9 mouse cellular contexts compared by ENCODE assay signal in the genomic region with DNA sequence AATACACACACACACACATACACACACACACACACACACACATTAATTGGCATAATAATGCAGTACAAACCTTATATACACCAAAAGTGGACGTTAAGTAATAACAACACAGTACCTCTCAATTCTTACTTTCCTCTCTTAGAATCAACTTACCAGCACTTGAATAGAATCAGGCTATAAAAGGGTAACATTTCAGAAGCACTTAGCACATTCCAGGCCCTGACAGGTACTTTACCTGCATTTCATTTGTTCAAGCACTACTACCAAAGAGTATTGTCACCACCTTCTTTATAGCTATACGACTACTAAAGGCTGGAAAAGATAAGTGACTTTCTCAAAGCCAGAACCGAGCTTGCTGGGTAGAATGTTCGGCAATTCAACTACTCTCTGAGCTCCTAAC. TPM values are rescaled to one million over a fixed set of nuclear protein-coding genes. Genes with fewer than 3 reads are reported as not detected.
DNase-seq lines count a peak whose midpoint lies in the region; ATAC-seq and TF ChIP-seq lines count a peak whose summit lies in the region.
"Had no signal": no experiment of that assay in that cellular context is flagged by ENCODE, and none has a peak within 500 bp of the region (broad histone marks: within the 10 kb centered on the region; RNA-seq: fewer than 3 reads in every experiment).

No protein-coding gene starts in this region.

- H3K9ac ChIP-seq in heart, postnatal 0 days (replicated peaks; ENCODE audit: low read depth, low read length), result no peak overlapping the region; the same call in 1 of the 2 replicates
- H3K9ac ChIP-seq in intestine, embryonic 15.5 days, result no peak overlapping the region
- H3K9ac ChIP-seq in midbrain, embryonic 15.5 days, result no peak overlapping the region

- WGBS in heart, postnatal 0 days, result 44% methylated on average over 4 of the region's 4 CpGs
- WGBS in embryonic facial prominence, embryonic 10.5 days, result 92% methylated on average over 4 of the region's 4 CpGs
- 72% methylated on average over 4 of the region's 4 CpGs for WGBS in intestine, embryonic 15.5 days
- WGBS in midbrain, embryonic 15.5 days, result 92% methylated on average over 4 of the region's 4 CpGs

- H3K27me3 ChIP-seq in heart, postnatal 0 days (ENCODE audit: control insufficient read depth, insufficient read depth, low read length), result no peaks in the 10 kb centered on the region
- H3K27me3 ChIP-seq in embryonic facial prominence, embryonic 10.5 days (replicated peaks; ENCODE audit: low read depth, poor library complexity, severe bottlenecking), result peaks cover 10% of the 10 kb centered on the region
- H3K27me3 ChIP-seq in intestine, embryonic 15.5 days (replicated peaks), result no peaks in the 10 kb centered on the region
- H3K27me3 ChIP-seq in midbrain, embryonic 15.5 days (replicated peaks), result peaks cover 9% of the 10 kb centered on the region; the same call in 1 of the 2 replicates

- no peaks in the 10 kb centered on the region for H3K36me3 ChIP-seq in heart, postnatal 0 days (replicated peaks; ENCODE audit: control insufficient read depth, insufficient read depth, low read length)
- H3K36me3 ChIP-seq in embryonic facial prominence, embryonic 10.5 days (replicated peaks), result peaks cover 12% of the 10 kb centered on the region
- no peaks in the 10 kb centered on the region for H3K36me3 ChIP-seq in intestine, embryonic 15.5 days
- no peaks in the 10 kb centered on the region for H3K36me3 ChIP-seq in midbrain, embryonic 15.5 days (replicated peaks)

- H3K27ac ChIP-seq in heart, postnatal 0 days (ENCODE audit: low read depth), result no peak overlapping the region
- no peak overlapping the region for H3K27ac ChIP-seq in embryonic facial prominence, embryonic 10.5 days (replicated peaks)
- H3K27ac ChIP-seq in intestine, embryonic 15.5 days, result no peak overlapping the region
- no peak overlapping the region for H3K27ac ChIP-seq in midbrain, embryonic 15.5 days

- no peak for TF ChIP-seq CTCF in heart, postnatal 0 days (IDR thresholded peaks at IDR 0.05; ENCODE audit: low read depth)

- peak overlapping the region; percentile 91; the same call in 1 of the 2 replicates for H3K4me3 ChIP-seq in heart, postnatal 0 days (ENCODE audit: low read depth, low read length)
- peak overlapping the region; percentile 95; the same call in 1 of the 2 replicates for H3K4me3 ChIP-seq in embryonic facial prominence, embryonic 10.5 days
- H3K4me3 ChIP-seq in intestine, embryonic 15.5 days (replicated peaks), result peak overlapping the region; percentile 95
- peak overlapping the region; percentile 92 for H3K4me3 ChIP-seq in midbrain, embryonic 15.5 days

- H3K4me2 ChIP-seq in heart, postnatal 0 days (ENCODE audit: low read depth, low read length), result peak overlapping the region; percentile 69
- H3K4me2 ChIP-seq in intestine, embryonic 15.5 days (replicated peaks), result peak overlapping the region; percentile 70
- H3K4me2 ChIP-seq in midbrain, embryonic 15.5 days, result peak overlapping the region; percentile 87

- no peak for TF ChIP-seq EP300 in heart, postnatal 0 days (IDR thresholded peaks at IDR 0.05; ENCODE audit: low read depth)

- H3K9me3 ChIP-seq in heart, postnatal 0 days (replicated peaks; ENCODE audit: control insufficient read depth, low read length), result no peaks in the 10 kb centered on the region
- H3K9me3 ChIP-seq in embryonic facial prominence, embryonic 10.5 days, result no peaks in the 10 kb centered on the region
- H3K9me3 ChIP-seq in intestine, embryonic 15.5 days, result no peaks in the 10 kb centered on the region
- no peaks in the 10 kb centered on the region for H3K9me3 ChIP-seq in midbrain, embryonic 15.5 days

- DNase-seq in heart, postnatal 0 days (ENCODE audit: low spot score), result no peak
- DNase-seq in heart, adult 8-10 months (ENCODE audit: low spot score), result no peak
- DNase-seq in embryonic facial prominence, embryonic 10.5 days (ENCODE audit: low spot score), result no peak
- no peak for DNase-seq in frontal cortex, postnatal 25 days (ENCODE audit: low spot score in 2 of 2)
- no peak for DNase-seq in left cerebral cortex, postnatal 14 days (ENCODE audit: low spot score in 2 of 2)
- DNase-seq in cerebellum, adult 9-10 months, result no peak
- DNase-seq: kidney, postnatal 14 days had no signal

- peaks cover 8% of the 10 kb centered on the region for H3K4me1 ChIP-seq in heart, postnatal 0 days (ENCODE audit: control insufficient read depth, insufficient read depth)
- H3K4me1 ChIP-seq in embryonic facial prominence, embryonic 10.5 days, result peaks cover 10% of the 10 kb centered on the region
- H3K4me1 ChIP-seq in intestine, embryonic 15.5 days (replicated peaks), result peaks cover 5% of the 10 kb centered on the region; the same call in 1 of the 2 replicates
- H3K4me1 ChIP-seq in midbrain, embryonic 15.5 days, result peaks cover 16% of the 10 kb centered on the region

- ATAC-seq in heart, postnatal 0 days (ENCODE audit: insufficient read depth, low read depth), result no peak
- no peak for ATAC-seq in intestine, embryonic 15.5 days
- ATAC-seq in midbrain, embryonic 15.5 days (replicated peaks), result no peak

- intact Hi-C loops in left cerebral cortex, postnatal 14 days (cut with DNase I), result no loop called here

RNA-seq across cellular contexts. Expression of a gene that starts 1.3 kb away (rescaled TPM):
- total RNA-seq in heart, postnatal 0 days (2014; rRNA removed; ENCODE audit: low replicate concordance), result 16.7 and 21.9 TPM in 2 replicates
- polyA plus RNA-seq in heart, postnatal 0 days (2015; fragmentation: Nextera tagmentation; extraction: Ambion mirVana), result 6.6 TPM in 2 replicates
- 10 to 100 TPM; 13.8 to 17.2 (median 15.7) TPM for total RNA-seq in heart, adult 8-10 months (2022)
- 8.0 and 8.3 TPM in 2 replicates for polyA plus RNA-seq in embryonic facial prominence, embryonic 10.5 days (2016; fragmentation: Nextera tagmentation; extraction: Ambion mirVana)
- polyA plus RNA-seq in intestine, embryonic 15.5 days (2015; fragmentation: Nextera tagmentation; extraction: Ambion mirVana), result 11.0 and 11.9 TPM in 2 replicates
- polyA plus RNA-seq in midbrain, embryonic 15.5 days (2015; fragmentation: Nextera tagmentation; extraction: Ambion mirVana), result 10.7 and 11.7 TPM in 2 replicates
- 10 to 100 TPM; 20.3 to 22.3 TPM for total RNA-seq in left cerebral cortex, postnatal 14 days (2021)
